17 mouse cellular contexts compared by ENCODE assay signal in genomic region chr15:102250521-102250920, GRCm38 (mm10). TPM values are rescaled to one million over a fixed set of nuclear protein-coding genes. Genes with fewer than 3 reads are reported as not detected.
DNase-seq lines count a peak whose midpoint lies in the region; ATAC-seq and TF ChIP-seq lines count a peak whose summit lies in the region.
"Had no signal": no experiment of that assay in that cellular context is flagged by ENCODE, and none has a peak within 500 bp of the region (broad histone marks: within the 10 kb centered on the region; RNA-seq: fewer than 3 reads in every experiment).

No protein-coding gene starts in this region.

- no peak overlapping the region for H3K4me3 ChIP-seq in lung, embryonic 14.5 days (ENCODE audit: low read depth, low read length)
- peak overlapping the region; percentile 50; the same call in 1 of the 2 replicates for H3K4me3 ChIP-seq in embryonic facial prominence, embryonic 15.5 days (replicated peaks)
- H3K4me3 ChIP-seq in stomach, embryonic 16.5 days (replicated peaks; ENCODE audit: low read length), result no peak overlapping the region
- H3K4me3 ChIP-seq: forebrain, embryonic 15.5 days; hindbrain, embryonic 15.5 days; neural tube, embryonic 12.5 days had no signal

- peaks cover 26% of the 10 kb centered on the region for H3K4me1 ChIP-seq in lung, embryonic 14.5 days (ENCODE audit: insufficient read depth)
- H3K4me1 ChIP-seq in embryonic facial prominence, embryonic 15.5 days, result peaks cover 81% of the 10 kb centered on the region
- peaks cover 27% of the 10 kb centered on the region for H3K4me1 ChIP-seq in stomach, embryonic 16.5 days (ENCODE audit: control insufficient read depth, insufficient read depth, low read length)

- no peaks in the 10 kb centered on the region for H3K27me3 ChIP-seq in lung, embryonic 14.5 days (ENCODE audit: insufficient read depth, low read length)
- H3K27me3 ChIP-seq in embryonic facial prominence, embryonic 15.5 days, result no peaks in the 10 kb centered on the region
- no peaks in the 10 kb centered on the region for H3K27me3 ChIP-seq in stomach, embryonic 16.5 days (ENCODE audit: control insufficient read depth, insufficient read depth, low read length)

- H3K9me3 ChIP-seq in lung, embryonic 14.5 days (ENCODE audit: low read depth, low read length), result no peaks in the 10 kb centered on the region
- H3K9me3 ChIP-seq in embryonic facial prominence, embryonic 15.5 days (replicated peaks), result no peaks in the 10 kb centered on the region
- H3K9me3 ChIP-seq in stomach, embryonic 16.5 days (replicated peaks; ENCODE audit: control insufficient read depth, low read length), result no peaks in the 10 kb centered on the region
- H3K9me3 ChIP-seq: forebrain, embryonic 15.5 days; hindbrain, embryonic 15.5 days; neural tube, embryonic 12.5 days had no signal

- ATAC-seq in lung, embryonic 14.5 days (ENCODE audit: insufficient read depth), result no peak
- no peak for ATAC-seq in embryonic facial prominence, embryonic 15.5 days (ENCODE audit: insufficient number of reproducible peaks, low FRiP score, low TSS enrichment, low read depth)
- ATAC-seq in stomach, embryonic 16.5 days (ENCODE audit: insufficient read depth, low FRiP score), result no peak
- ATAC-seq: forebrain, embryonic 15.5 days; intestine, postnatal 0 days; midbrain, embryonic 16.5 days had no signal

- peak overlapping the region; percentile 81; the same call in 1 of the 2 replicates for H3K4me2 ChIP-seq in lung, embryonic 14.5 days
- peak overlapping the region; percentile 76; the same call in 1 of the 2 replicates for H3K4me2 ChIP-seq in embryonic facial prominence, embryonic 15.5 days (replicated peaks)
- no peak overlapping the region for H3K4me2 ChIP-seq in stomach, embryonic 16.5 days (ENCODE audit: low read depth, low read length)
- H3K4me2 ChIP-seq: forebrain, embryonic 15.5 days; hindbrain, embryonic 15.5 days had no signal

- H3K9ac ChIP-seq in lung, embryonic 14.5 days, result no peak overlapping the region
- H3K9ac ChIP-seq in embryonic facial prominence, embryonic 15.5 days, result no peak overlapping the region
- H3K9ac ChIP-seq in stomach, embryonic 16.5 days (ENCODE audit: low read length), result no peak overlapping the region
- H3K9ac ChIP-seq: forebrain, embryonic 15.5 days; hindbrain, embryonic 15.5 days; neural tube, embryonic 12.5 days had no signal

- no peak for DNase-seq in lung, embryonic 14.5 days
- DNase-seq in lung, postnatal 36 days, result no peak
- peak; percentile 87 for DNase-seq in R1 (ENCODE audit: low read depth, low spot score)
- no peak for DNase-seq in thymus, adult 18-20 months
- no peak for DNase-seq in right cerebral cortex, postnatal 25 days
- DNase-seq: cerebellum, postnatal 36 days; kidney, postnatal 14 days; thymus, postnatal 4 days had no signal

- H3K27ac ChIP-seq in lung, embryonic 14.5 days (ENCODE audit: low read depth), result peak overlapping the region; percentile 99; the same call in 1 of the 2 replicates
- peak overlapping the region; percentile 96 for H3K27ac ChIP-seq in embryonic facial prominence, embryonic 15.5 days (replicated peaks)
- peak overlapping the region; percentile 99 for H3K27ac ChIP-seq in stomach, embryonic 16.5 days (ENCODE audit: low read length)
- H3K27ac ChIP-seq: forebrain, embryonic 15.5 days; neural tube, embryonic 12.5 days had no signal

- TF ChIP-seq CTCF in lung, embryonic 14.5 days (IDR thresholded peaks at IDR 0.05; ENCODE audit: low read depth), result no peak

- 55% methylated on average over 5 of the region's 5 CpGs for WGBS in lung, embryonic 14.5 days
- WGBS in embryonic facial prominence, embryonic 15.5 days, result 57% methylated on average over 5 of the region's 5 CpGs
- WGBS in stomach, embryonic 16.5 days, result 65% methylated on average over 5 of the region's 5 CpGs

- H3K36me3 ChIP-seq in lung, embryonic 14.5 days (ENCODE audit: insufficient read depth), result peaks cover 29% of the 10 kb centered on the region; the same call in 1 of the 2 replicates
- peaks cover 34% of the 10 kb centered on the region for H3K36me3 ChIP-seq in embryonic facial prominence, embryonic 15.5 days
- H3K36me3 ChIP-seq in stomach, embryonic 16.5 days (ENCODE audit: control insufficient read depth, insufficient read depth, low read length), result no peaks in the 10 kb centered on the region
- H3K36me3 ChIP-seq: forebrain, embryonic 15.5 days; hindbrain, embryonic 15.5 days; neural tube, embryonic 12.5 days had no signal

RNA-seq across cellular contexts. Expression of gene Rarg, which starts 6.8 kb away (rescaled TPM):
- 38.5 and 38.7 TPM in 2 replicates for polyA plus RNA-seq in lung, embryonic 14.5 days (2014; fragmentation: Nextera tagmentation; extraction: Ambion mirVana)
- 112 and 123 TPM in 2 replicates for polyA plus RNA-seq in embryonic facial prominence, embryonic 15.5 days (2015; fragmentation: Nextera tagmentation; extraction: Ambion mirVana)
- 41.2 and 48.6 TPM in 2 replicates for polyA plus RNA-seq in stomach, embryonic 16.5 days (2015; fragmentation: Nextera tagmentation; extraction: Ambion mirVana)

RNA-seq across cellular contexts. Expression of gene Itgb7, which starts 18.8 kb away (rescaled TPM):
- 1.4 and 2.6 TPM in 2 replicates for polyA plus RNA-seq in lung, embryonic 14.5 days (2014; fragmentation: Nextera tagmentation; extraction: Ambion mirVana)
- 5.8 and 6.8 TPM in 2 replicates for polyA plus RNA-seq in embryonic facial prominence, embryonic 15.5 days (2015; fragmentation: Nextera tagmentation; extraction: Ambion mirVana)
- polyA plus RNA-seq in stomach, embryonic 16.5 days (2015; fragmentation: Nextera tagmentation; extraction: Ambion mirVana), result 5.6 and 6.3 TPM in 2 replicates

RNA-seq across cellular contexts. Expression of gene Gm9918, which starts 19.8 kb away (rescaled TPM):
- 0.38 and 0.82 TPM in 2 replicates for polyA plus RNA-seq in lung, embryonic 14.5 days (2014; fragmentation: Nextera tagmentation; extraction: Ambion mirVana)
- polyA plus RNA-seq in embryonic facial prominence, embryonic 15.5 days (2015; fragmentation: Nextera tagmentation; extraction: Ambion mirVana), result 1.6 and 1.7 TPM in 2 replicates
- 0.16 and 0.28 TPM in 2 replicates for polyA plus RNA-seq in stomach, embryonic 16.5 days (2015; fragmentation: Nextera tagmentation; extraction: Ambion mirVana)
- polyA plus RNA-seq: forebrain, embryonic 15.5 days; heart, postnatal 0 days; intestine, postnatal 0 days; liver, embryonic 16.5 days; midbrain, embryonic 16.5 days had no signal

RNA-seq across cellular contexts. Expression of gene Mfsd5, which starts 28.7 kb away (rescaled TPM):
- 63.1 and 64.0 TPM in 2 replicates for polyA plus RNA-seq in lung, embryonic 14.5 days (2014; fragmentation: Nextera tagmentation; extraction: Ambion mirVana)
- 84.0 and 88.6 TPM in 2 replicates for polyA plus RNA-seq in embryonic facial prominence, embryonic 15.5 days (2015; fragmentation: Nextera tagmentation; extraction: Ambion mirVana)
- 71.5 and 83.5 TPM in 2 replicates for polyA plus RNA-seq in stomach, embryonic 16.5 days (2015; fragmentation: Nextera tagmentation; extraction: Ambion mirVana)

RNA-seq across cellular contexts. Expression of gene Espl1, which starts 45.5 kb away (rescaled TPM):
- polyA plus RNA-seq in lung, embryonic 14.5 days (2014; fragmentation: Nextera tagmentation; extraction: Ambion mirVana), result 44.1 and 45.9 TPM in 2 replicates
- polyA plus RNA-seq in embryonic facial prominence, embryonic 15.5 days (2015; fragmentation: Nextera tagmentation; extraction: Ambion mirVana), result 20.2 and 24.5 TPM in 2 replicates
- 17.9 and 21.9 TPM in 2 replicates for polyA plus RNA-seq in stomach, embryonic 16.5 days (2015; fragmentation: Nextera tagmentation; extraction: Ambion mirVana)
